Mouse (Mus musculus): ENCODE data around the gene Dpm3. TPM values are rescaled to one million over a fixed set of nuclear protein-coding genes. Genes with fewer than 3 reads are reported as not detected.

The Dpm3 gene
- polyA plus RNA-seq, 1 experiment from 2014 or later, result 106 TPM

DNA sequence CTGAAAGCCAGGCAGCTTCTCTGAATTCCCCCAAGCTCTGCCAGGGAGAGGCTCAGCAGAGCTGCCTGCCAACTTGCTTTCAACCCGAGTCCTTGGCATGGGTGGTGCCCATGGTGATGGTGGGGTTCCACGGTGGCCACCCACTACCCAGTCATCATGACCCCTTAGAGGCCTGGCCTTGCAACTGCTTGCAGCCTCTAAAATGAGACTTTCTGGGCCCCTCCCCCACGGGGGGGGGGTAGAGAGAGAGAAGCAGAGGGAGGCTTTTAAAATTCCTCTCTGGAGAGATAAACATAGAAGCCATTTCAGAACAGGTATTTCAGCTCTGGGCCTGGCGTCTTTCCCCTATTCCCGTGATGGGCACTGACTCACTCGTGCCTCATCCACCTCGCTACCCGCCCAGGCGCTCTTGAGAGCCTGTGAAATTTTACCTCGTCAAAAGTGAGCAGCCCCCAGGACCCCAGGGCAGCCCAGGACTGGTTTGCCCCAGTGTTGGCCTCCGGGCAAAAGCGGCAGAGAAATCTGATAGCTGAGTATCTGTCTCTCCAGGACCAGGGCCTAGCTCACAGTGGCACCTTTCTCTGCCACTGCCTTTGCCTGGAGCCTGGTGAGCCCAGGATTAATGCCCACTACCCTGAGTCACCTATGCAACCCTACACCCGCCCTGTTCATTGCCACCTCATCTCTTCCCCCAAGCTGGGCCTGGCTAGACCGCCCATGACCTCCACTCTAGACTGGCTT lies 18.3 kb downstream of the Dpm3 start:
- Histone ChIP-seq H3K36me3 (ENCODE audit: poor library complexity, severe bottlenecking) (no peaks in the 10 kb centered on the region), H3K27ac (peak overlapping the region; percentile 10; the same call in 1 of the 2 replicates), H3K9ac (peak overlapping the region; percentile 34; the same call in 1 of the 2 replicates), H3K4me2 (peak overlapping the region; percentile 95), H3K4me1 (peaks cover 37% of the 10 kb centered on the region), H3K4me3 (no peak overlapping the region), H3K27me3 (peaks cover 47% of the 10 kb centered on the region), H3K9me3 (replicated peaks) (no peaks in the 10 kb centered on the region)
- WGBS, result 53% methylated on average over 14 of the region's 14 CpGs
- ATAC-seq, result no peak

- Histone ChIP-seq H3K27me3 (peaks cover 47% of the 10 kb centered on the region), H3K27ac (no peak overlapping the region), H3K4me2 (peak overlapping the region; percentile 95), H3K4me3 (peak overlapping the region; percentile 49; the same call in 1 of the 2 replicates), H3K4me1 (peaks cover 37% of the 10 kb centered on the region), H3K9ac (peak overlapping the region; percentile 34; the same call in 1 of the 2 replicates), H3K9me3 (replicated peaks) (no peaks in the 10 kb centered on the region), H3K36me3 (ENCODE audit: poor library complexity, severe bottlenecking) (no peaks in the 10 kb centered on the region)
- WGBS, result 79% methylated on average over 7 of the region's 7 CpGs
- ATAC-seq, result no peak
Observed at GRCm38 (mm10) chr3:89278107-89278506, 18.9 kb downstream of the Dpm3 start.

- Histone ChIP-seq H3K9me3 (replicated peaks) (no peaks in the 10 kb centered on the region), H3K9ac (0 out of 2 replicates have a peak overlapping the region, but pooled peaks have one; percentile 65), H3K4me3 (peak overlapping the region; percentile 49), H3K4me1 (peaks cover 37% of the 10 kb centered on the region), H3K36me3 (ENCODE audit: poor library complexity, severe bottlenecking) (no peaks in the 10 kb centered on the region), H3K27me3 (peaks cover 47% of the 10 kb centered on the region), H3K4me2 (peak overlapping the region; percentile 95), H3K27ac (no peak overlapping the region)
- ATAC-seq, result no peak
- WGBS, result 26% methylated on average over 8 of the region's 8 CpGs
Observed at GRCm38 (mm10) chr3:89278643-89279042, 19.5 kb downstream of the Dpm3 start.

DNA sequence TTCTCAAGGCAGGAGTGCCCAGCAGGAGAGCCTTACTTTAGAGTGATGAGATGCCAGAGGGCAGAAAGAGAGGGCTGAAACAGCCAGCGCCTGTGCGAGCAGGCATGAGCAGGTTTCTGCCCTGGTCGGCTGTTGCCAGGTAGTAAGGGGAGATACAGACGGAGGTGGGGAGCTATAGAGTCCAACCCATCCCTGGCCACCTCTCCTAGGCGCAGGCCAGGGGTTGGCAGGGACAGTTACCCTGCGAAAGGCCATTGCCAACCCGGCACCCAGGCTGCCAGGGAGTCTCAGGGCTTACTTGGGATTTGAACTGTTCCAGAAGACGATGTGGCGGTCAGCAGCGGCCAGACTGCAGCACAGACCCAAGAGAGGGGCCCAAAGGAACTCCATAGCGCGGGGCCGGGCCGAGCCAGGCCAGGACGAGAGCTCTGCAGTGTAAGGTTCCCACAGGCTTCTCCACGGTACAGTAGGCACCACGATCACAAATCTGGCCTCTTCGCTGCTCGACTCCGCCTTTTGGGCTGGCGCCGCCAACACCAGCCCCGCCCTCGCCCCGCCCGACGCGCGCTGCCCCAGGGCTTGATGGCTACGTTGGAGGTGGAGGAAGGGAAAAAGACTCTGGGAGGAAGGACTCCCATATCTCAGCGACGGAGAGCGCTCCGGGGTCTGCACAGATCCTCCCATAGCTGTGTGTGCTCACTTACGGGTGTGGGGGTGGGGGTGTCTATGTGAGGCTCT lies 20.2 kb downstream of the Dpm3 start:
- peak overlapping the region; percentile 65 for H3K9ac ChIP-seq
- H3K4me1 ChIP-seq, result peaks cover 37% of the 10 kb centered on the region
- H3K27me3 ChIP-seq, result peaks cover 47% of the 10 kb centered on the region
- no peaks in the 10 kb centered on the region for H3K36me3 ChIP-seq (ENCODE audit: poor library complexity, severe bottlenecking)
- peak; percentile 66 for ATAC-seq
- H3K4me2 ChIP-seq, result peak overlapping the region; percentile 95
- H3K4me3 ChIP-seq, result peak overlapping the region; percentile 49
- H3K9me3 ChIP-seq (replicated peaks), result no peaks in the 10 kb centered on the region
- 2% methylated on average over 35 of the region's 35 CpGs for WGBS
- peak overlapping the region; percentile 45 for H3K27ac ChIP-seq

- H3K36me3 ChIP-seq (ENCODE audit: poor library complexity, severe bottlenecking), result no peaks in the 10 kb centered on the region
- peak; percentile 12 for ATAC-seq
- H3K27ac ChIP-seq, result peak overlapping the region; percentile 45
- peaks cover 37% of the 10 kb centered on the region for H3K4me1 ChIP-seq
- under 1% methylated on average over 29 of the region's 29 CpGs for WGBS
- H3K9me3 ChIP-seq (replicated peaks), result no peaks in the 10 kb centered on the region
- H3K9ac ChIP-seq, result peak overlapping the region; percentile 65
- peak overlapping the region; percentile 95 for H3K4me2 ChIP-seq
- peak overlapping the region; percentile 49 for H3K4me3 ChIP-seq
- peaks cover 47% of the 10 kb centered on the region for H3K27me3 ChIP-seq
Observed at GRCm38 (mm10) chr3:89280050-89280605, 21.0 kb downstream of the Dpm3 start.

DNA sequence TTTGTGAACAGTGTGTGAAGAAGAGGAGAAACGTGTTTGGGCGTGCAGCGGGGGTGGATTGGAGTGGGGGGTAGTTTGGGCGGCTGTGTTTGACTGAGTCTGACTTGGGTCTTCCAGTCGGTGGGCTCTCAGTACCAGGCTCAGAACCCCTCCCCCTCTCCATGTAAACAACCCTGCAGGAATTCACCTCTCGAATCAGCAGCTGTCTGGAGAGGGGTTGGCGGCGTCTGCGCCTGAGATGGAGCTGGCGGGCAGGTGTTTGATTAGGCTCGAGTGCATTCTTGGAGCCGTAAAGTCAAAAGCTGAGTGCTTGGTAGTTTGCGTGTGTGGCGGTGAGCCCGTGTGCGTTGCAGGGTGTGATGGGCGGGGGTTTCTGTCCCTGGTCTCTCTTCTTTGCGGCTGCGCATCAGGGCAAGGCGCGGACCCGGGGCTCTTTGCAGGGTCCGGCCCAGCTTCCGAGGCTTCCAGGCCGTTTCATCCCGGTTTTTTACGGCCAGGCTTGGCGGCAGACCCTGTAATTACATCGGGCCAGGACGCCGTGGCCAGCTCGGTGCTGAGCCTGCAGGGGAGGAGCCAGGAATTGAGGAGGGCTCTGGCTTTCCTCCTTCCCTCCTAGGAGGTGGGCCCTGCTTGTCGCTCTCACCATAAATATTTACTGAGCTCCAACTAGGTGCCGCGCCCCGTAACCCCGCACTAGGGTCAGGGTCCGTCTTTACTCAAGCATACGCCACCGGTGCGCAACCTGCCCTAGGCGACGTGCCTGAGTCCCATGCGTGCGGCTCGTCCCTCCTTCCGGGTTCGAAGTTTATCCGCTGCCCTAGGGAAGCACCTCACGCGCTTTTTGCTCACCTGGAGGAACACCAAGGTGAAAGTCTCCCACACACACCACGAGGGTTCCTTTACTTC lies 21.7 kb downstream of the Dpm3 start, which contains the start of gene Efna1:
Gene Efna1 (minus strand): TSS at position 537 of the 906 bp plus-strand sequence.
- Histone ChIP-seq H3K4me3 (peak within 1 kb of the TSS; percentile 49), H3K9ac (peak within 1 kb of the TSS; percentile 65), H3K9me3 (replicated peaks) (no peaks in the 10 kb centered on the region), H3K36me3 (ENCODE audit: poor library complexity, severe bottlenecking) (no peaks in the 10 kb centered on the region), H3K27ac (peak within 1 kb of the TSS; percentile 45), H3K4me1 (peaks cover 37% of the 10 kb centered on the region), H3K4me2 (peak within 1 kb of the TSS; percentile 95), H3K27me3 (peaks cover 47% of the 10 kb centered on the region)
- WGBS, result 1% methylated on average over 52 of the region's 52 CpGs
- peak; percentile 34; the same call in 1 of the 2 replicates for ATAC-seq

GRCm38 (mm10) chr3:89281579-89282290 lies 22.6 kb downstream of the Dpm3 start:
- H3K9ac ChIP-seq, result peak overlapping the region; percentile 65; the same call in 1 of the 2 replicates
- peaks cover 43% of the 10 kb centered on the region for H3K27me3 ChIP-seq
- no peak overlapping the region for H3K27ac ChIP-seq
- peak overlapping the region; percentile 95 for H3K4me2 ChIP-seq
- no peaks in the 10 kb centered on the region for H3K9me3 ChIP-seq (replicated peaks)
- peaks cover 37% of the 10 kb centered on the region for H3K4me1 ChIP-seq
- 12% methylated on average over 20 of the region's 20 CpGs for WGBS
- H3K36me3 ChIP-seq (ENCODE audit: poor library complexity, severe bottlenecking), result no peaks in the 10 kb centered on the region
- peak; percentile 16; the same call in 1 of the 2 replicates for ATAC-seq
- peak overlapping the region; percentile 49 for H3K4me3 ChIP-seq

- Histone ChIP-seq H3K36me3 (ENCODE audit: poor library complexity, severe bottlenecking) (no peaks in the 10 kb centered on the region), H3K27ac (no peak overlapping the region), H3K4me3 (no peak overlapping the region), H3K9ac (no peak overlapping the region), H3K27me3 (peaks cover 40% of the 10 kb centered on the region), H3K4me2 (no peak overlapping the region), H3K9me3 (replicated peaks) (no peaks in the 10 kb centered on the region), H3K4me1 (peaks cover 33% of the 10 kb centered on the region)
- no peak for ATAC-seq
- WGBS, result 28% methylated on average over 4 of the region's 4 CpGs
Observed at GRCm38 (mm10) chr3:89282291-89282643, 23.1 kb downstream of the Dpm3 start.

DNA sequence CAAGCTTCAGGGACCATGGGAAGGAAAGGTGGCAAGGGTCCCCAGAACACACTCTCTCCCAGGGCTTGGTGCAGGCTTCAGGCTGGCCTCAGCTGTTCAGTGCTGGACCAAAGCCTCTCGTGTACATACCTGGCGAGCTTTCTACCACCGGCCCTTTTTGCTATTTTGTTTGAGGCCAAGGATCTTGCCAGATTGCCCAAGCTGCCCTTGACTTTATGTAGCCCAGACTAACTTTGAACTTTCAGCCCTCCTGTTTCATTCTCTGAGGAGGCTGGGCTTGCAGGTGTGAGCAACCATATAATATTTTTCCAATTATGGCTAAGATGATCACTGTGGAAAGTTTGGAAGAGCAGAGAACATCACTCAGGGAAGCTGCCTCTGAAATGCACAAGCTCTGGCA lies 25.1 kb downstream of the Dpm3 start:
- Histone ChIP-seq H3K27ac (no peak overlapping the region), H3K4me2 (no peak overlapping the region), H3K4me1 (peaks cover 26% of the 10 kb centered on the region), H3K9me3 (replicated peaks) (no peaks in the 10 kb centered on the region), H3K4me3 (no peak overlapping the region), H3K27me3 (peaks cover 21% of the 10 kb centered on the region), H3K36me3 (ENCODE audit: poor library complexity, severe bottlenecking) (no peaks in the 10 kb centered on the region), H3K9ac (no peak overlapping the region)
- no peak for ATAC-seq
- 95% methylated on average over 3 of the region's 3 CpGs for WGBS

DNA sequence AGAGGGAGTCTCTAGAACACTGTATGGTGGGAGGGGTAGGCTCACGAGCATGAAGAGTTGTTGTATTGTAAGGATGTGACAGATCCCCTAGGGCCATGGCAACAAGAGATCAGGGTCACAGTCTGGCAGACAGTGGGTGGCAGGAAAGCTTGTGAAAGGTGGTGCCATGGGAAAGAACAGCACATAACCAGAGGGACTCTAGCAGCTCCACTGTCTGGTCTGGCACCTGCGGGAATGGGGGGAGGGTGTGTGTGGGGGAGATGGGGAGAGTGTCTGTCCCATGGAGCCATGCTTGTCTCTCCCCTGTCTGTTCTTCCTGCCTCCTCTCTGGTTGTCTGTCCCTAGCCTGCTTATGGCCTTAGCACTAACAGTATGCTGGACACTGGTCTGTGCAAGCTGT lies 26.4 kb downstream of the Dpm3 start:
- peaks cover 15% of the 10 kb centered on the region for H3K27me3 ChIP-seq
- H3K9ac ChIP-seq, result no peak overlapping the region
- H3K4me2 ChIP-seq, result no peak overlapping the region
- H3K9me3 ChIP-seq (replicated peaks), result no peaks in the 10 kb centered on the region
- WGBS, result 52% methylated on average over 2 of the region's 2 CpGs
- H3K36me3 ChIP-seq (ENCODE audit: poor library complexity, severe bottlenecking), result no peaks in the 10 kb centered on the region
- H3K27ac ChIP-seq, result no peak overlapping the region
- peaks cover 13% of the 10 kb centered on the region for H3K4me1 ChIP-seq
- ATAC-seq, result no peak
- H3K4me3 ChIP-seq, result no peak overlapping the region

DNA sequence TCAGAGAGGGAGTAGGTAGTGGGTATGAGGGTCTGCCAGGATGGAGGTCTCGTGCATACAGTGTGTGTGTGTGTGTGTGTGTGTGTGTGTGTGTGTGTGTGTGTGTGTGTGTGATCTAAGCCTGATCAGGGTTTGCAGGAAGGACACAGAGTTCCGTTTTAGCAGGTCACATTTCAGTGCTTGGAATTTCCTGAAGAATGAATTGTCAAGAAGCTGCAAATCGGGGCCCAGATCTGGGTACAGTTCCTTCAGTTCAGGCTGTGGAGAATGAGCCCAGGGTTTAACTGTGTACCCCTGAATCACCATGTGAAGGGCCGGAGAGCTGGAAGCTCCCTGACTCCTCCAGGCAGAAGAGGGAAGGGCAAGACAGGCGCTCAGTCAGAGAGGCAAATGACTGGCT lies 28.1 kb downstream of the Dpm3 start:
- WGBS, result 56% methylated on average over 5 of the region's 5 CpGs
- no peak overlapping the region for H3K9ac ChIP-seq
- H3K27ac ChIP-seq, result no peak overlapping the region
- ATAC-seq, result no peak
- no peaks in the 10 kb centered on the region for H3K27me3 ChIP-seq
- H3K36me3 ChIP-seq (ENCODE audit: poor library complexity, severe bottlenecking), result no peaks in the 10 kb centered on the region
- no peak overlapping the region for H3K4me3 ChIP-seq
- no peak overlapping the region for H3K4me2 ChIP-seq
- no peaks in the 10 kb centered on the region for H3K4me1 ChIP-seq
- no peaks in the 10 kb centered on the region for H3K9me3 ChIP-seq (replicated peaks)
